Mouse (Mus musculus) gastrocnemius, adult 18-20 months (tissue): Measurements from ENCODE around the gene Klhl2. TPM values are rescaled to one million over a fixed set of nuclear protein-coding genes. Genes with fewer than 3 reads are reported as not detected.

Experiments
- DNase-seq: peaks from one replicate; pipeline ENCODE4 v3.0.0; 2021; ENCODE audit warnings: low spot score
- total RNA-seq, 2 experiments: library from RNA; stranded (reverse); gene quantifications; 2 replicates each; pipeline ENCODE4 v1.2.3; 2021

The Klhl2 gene
- total RNA-seq, 2 experiments from 2014 or later: 6.0 to 8.1 TPM

- no peak for DNase-seq
These were observed 79.0 kb downstream of the Klhl2 start for GRCm38 (mm10) chr8:64770814-64771213.

GRCm38 (mm10) chr8:64769586-64769985 lies 80.2 kb downstream of the Klhl2 start:
- DNase-seq: no peak

- DNase-seq: no peak
These were observed 81.2 kb downstream of the Klhl2 start for GRCm38 (mm10) chr8:64768645-64769044.

GRCm38 (mm10) chr8:64767047-64767446 lies 82.8 kb downstream of the Klhl2 start:
- no peak for DNase-seq

- DNase-seq: no peak
These were observed 85.7 kb downstream of the Klhl2 start for GRCm38 (mm10) chr8:64764075-64764474.

- DNase-seq: no peak
These were observed 87.1 kb downstream of the Klhl2 start for GRCm38 (mm10) chr8:64762751-64763150.

GRCm38 (mm10) chr8:64761430-64761829 lies 88.4 kb downstream of the Klhl2 start:
- peak; percentile 4 for DNase-seq

GRCm38 (mm10) chr8:64757956-64758355 lies 91.9 kb downstream of the Klhl2 start:
- DNase-seq: no peak

- no peak for DNase-seq
These were observed 103.4 kb downstream of the Klhl2 start for GRCm38 (mm10) chr8:64746215-64747058.

- no peak for DNase-seq
These were observed 109.1 kb downstream of the Klhl2 start for GRCm38 (mm10) chr8:64740547-64741211.

GRCm38 (mm10) chr8:64738916-64739315 lies 110.9 kb downstream of the Klhl2 start:
- DNase-seq: no peak

GRCm38 (mm10) chr8:64736767-64737323 lies 113.0 kb downstream of the Klhl2 start:
- no peak for DNase-seq

- DNase-seq: no peak
These were observed 114.7 kb downstream of the Klhl2 start for GRCm38 (mm10) chr8:64735161-64735560.

- DNase-seq: peak; percentile 97
These were observed 116.4 kb downstream of the Klhl2 start, which contains the start of gene Msmo1 for GRCm38 (mm10) chr8:64733271-64733943. Gene Msmo1, minus strand, starts transcription at chr8:64733792.

GRCm38 (mm10) chr8:64732596-64732995 lies 117.2 kb downstream of the Klhl2 start:
- DNase-seq: no peak

GRCm38 (mm10) chr8:64728156-64728555 lies 121.7 kb downstream of the Klhl2 start:
- DNase-seq: no peak

- no peak for DNase-seq
These were observed 123.6 kb downstream of the Klhl2 start for GRCm38 (mm10) chr8:64726190-64726695.

- no peak for DNase-seq
These were observed 126.6 kb downstream of the Klhl2 start for GRCm38 (mm10) chr8:64723206-64723605.

GRCm38 (mm10) chr8:64717868-64718267 lies 131.9 kb downstream of the Klhl2 start:
- DNase-seq: no peak

GRCm38 (mm10) chr8:64712499-64712898 lies 137.3 kb downstream of the Klhl2 start:
- no peak for DNase-seq

GRCm38 (mm10) chr8:64711544-64711943 lies 138.3 kb downstream of the Klhl2 start:
- DNase-seq: no peak

GRCm38 (mm10) chr8:64707481-64707880 lies 142.3 kb downstream of the Klhl2 start:
- no peak for DNase-seq
